Mouse (Mus musculus): ENCODE results near the gene Hist1h2ai. TPM values are rescaled to one million over a fixed set of nuclear protein-coding genes. Genes with fewer than 3 reads are reported as not detected.
"Not testable (repeated sequence)": the region's sequence is repeated elsewhere in the genome, so short reads cannot be mapped to it uniquely, and the experiment has no call there.

Gene Hist1h2ai
- polyA plus RNA-seq, 2 experiments: 6.9 to 22.5 TPM

DNA sequence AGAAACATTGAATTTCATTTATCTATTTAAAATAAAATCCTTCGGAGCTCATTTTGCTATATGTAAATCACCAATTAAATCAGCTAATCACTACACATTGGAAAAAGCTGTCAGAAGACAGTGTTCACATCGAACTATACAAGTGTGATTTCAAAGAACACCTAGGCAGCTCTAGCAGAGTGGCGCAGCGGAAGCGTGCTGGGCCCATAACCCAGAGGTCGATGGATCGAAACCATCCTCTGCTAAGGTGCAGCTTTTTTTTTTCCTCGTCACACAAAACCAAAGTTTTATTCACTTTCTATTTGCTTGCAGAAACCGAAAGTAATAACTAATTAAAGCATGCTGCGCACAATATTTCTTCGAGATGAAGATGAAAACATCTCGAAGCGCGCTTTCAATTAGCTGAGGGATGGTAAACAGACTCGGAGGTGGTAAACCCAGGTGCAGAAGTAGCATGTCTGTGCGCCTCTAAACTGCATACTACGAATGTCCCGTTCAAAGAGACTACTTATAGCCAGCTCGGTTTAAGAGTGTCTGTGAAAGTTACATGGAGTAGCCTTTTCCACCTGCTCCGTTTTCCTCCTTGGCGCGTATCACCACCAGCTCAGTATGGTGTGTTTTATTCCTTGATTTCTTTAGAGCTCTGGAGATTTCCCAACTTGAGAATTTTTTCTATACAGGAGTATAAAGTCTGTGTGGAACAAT lies 5.2 kb upstream of the Hist1h2ai start:
- Histone ChIP-seq H3K4me2 (ENCODE audit: low read depth) (peak overlapping the region; percentile 73), H3K27ac (no peak overlapping the region), H3K4me1 (replicated peaks; ENCODE audit: control insufficient read depth in 2 of 2, insufficient read depth in 2 of 2, low read length in 1 of 2) (peaks cover 12 to 21% of the 10 kb centered on the region in 2 experiments), H3K4me3 (ENCODE audit: insufficient read depth in 1 of 2, low read depth in 2 of 2, low read length in 2 of 2) (peak overlapping the region; percentile 77 to 83), H3K9ac (replicated peaks) (peak overlapping the region; percentile 29), H3K27me3 (ENCODE audit: control insufficient read depth, insufficient read depth, low read length) (no peaks in the 10 kb centered on the region), H3K9me3 (ENCODE audit: control insufficient read depth, low read length) (no peaks in the 10 kb centered on the region), H3K36me3 (replicated peaks; ENCODE audit: control insufficient read depth, insufficient read depth, low read depth) (no peaks in the 10 kb centered on the region)
- 2% methylated on average over 22 of the region's 22 CpGs for WGBS (ENCODE audit: insufficient replicate concordance)
- peak; percentile 67 for ATAC-seq (ENCODE audit: insufficient read depth)
- no peak for TF ChIP-seq EP300 (IDR thresholded peaks at IDR 0.05; ENCODE audit: low read depth)
- no peak for TF ChIP-seq CTCF (IDR thresholded peaks at IDR 0.05; ENCODE audit: low read depth)
- peak in 2 of 3 experiments; percentile 49 to 70 for DNase-seq (ENCODE audit: low read depth in 3 of 3, low spot score in 3 of 3)

GRCm38 (mm10) chr13:21711698-21712097 lies 4.5 kb upstream of the Hist1h2ai start:
- H3K4me2 ChIP-seq (ENCODE audit: low read depth): peak overlapping the region; percentile 73
- no peak for TF ChIP-seq CTCF (IDR thresholded peaks at IDR 0.05; ENCODE audit: low read depth)
- TF ChIP-seq EP300 (IDR thresholded peaks at IDR 0.05; ENCODE audit: low read depth): peak; percentile 58
- ATAC-seq (ENCODE audit: insufficient read depth): no peak
- no peaks in the 10 kb centered on the region for H3K27me3 ChIP-seq (ENCODE audit: control insufficient read depth, insufficient read depth, low read length)
- peak overlapping the region; percentile 29 for H3K9ac ChIP-seq (replicated peaks)
- H3K4me3 ChIP-seq (ENCODE audit: insufficient read depth in 1 of 2, low read depth in 2 of 2, low read length in 2 of 2): peak overlapping the region in 1 of 2 experiments; percentile 47; a peak in 2 of 4 replicates
- no peaks in the 10 kb centered on the region for H3K36me3 ChIP-seq (replicated peaks; ENCODE audit: control insufficient read depth, insufficient read depth, low read depth)
- H3K9me3 ChIP-seq (ENCODE audit: control insufficient read depth, low read length): no peaks in the 10 kb centered on the region
- H3K4me1 ChIP-seq (replicated peaks; ENCODE audit: control insufficient read depth in 2 of 2, insufficient read depth in 2 of 2, low read length in 1 of 2): peaks cover 12 to 21% of the 10 kb centered on the region in 2 experiments
- WGBS (ENCODE audit: insufficient replicate concordance): 22% methylated on average over 4 of the region's 4 CpGs
- no peak for DNase-seq (ENCODE audit: low read depth in 3 of 3, low spot score in 3 of 3)
- H3K27ac ChIP-seq: no peak overlapping the region

DNA sequence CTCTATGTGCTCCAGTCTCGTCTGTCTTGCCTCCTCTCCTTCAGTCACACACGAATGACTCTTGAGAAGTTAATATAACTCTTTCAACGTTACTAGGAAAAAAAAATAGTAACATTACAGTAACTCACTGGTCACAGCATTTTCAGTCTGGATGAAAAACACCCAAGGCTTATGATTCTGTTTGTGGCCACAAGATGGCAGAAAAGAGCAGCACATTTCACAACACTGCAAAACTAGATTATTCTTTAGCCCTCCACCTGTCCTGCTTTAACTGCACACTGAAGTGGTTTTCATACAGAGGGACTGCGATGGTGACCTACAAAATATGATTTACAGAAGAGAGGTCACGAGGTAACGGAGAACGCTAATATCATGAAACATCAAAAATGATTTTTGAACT lies 1.5 kb upstream of the Hist1h2ai start:
- Histone ChIP-seq H3K27ac (peak overlapping the region; percentile 100), H3K9ac (replicated peaks) (peak overlapping the region; percentile 98), H3K4me1 (replicated peaks; ENCODE audit: control insufficient read depth in 2 of 2, insufficient read depth in 2 of 2, low read length in 1 of 2) (peaks cover 15 to 31% of the 10 kb centered on the region in 2 experiments), H3K9me3 (ENCODE audit: control insufficient read depth, low read length) (no peaks in the 10 kb centered on the region), H3K27me3 (ENCODE audit: control insufficient read depth, insufficient read depth, low read length) (no peaks in the 10 kb centered on the region), H3K4me3 (ENCODE audit: insufficient read depth in 1 of 2, low read depth in 2 of 2, low read length in 2 of 2) (peak overlapping the region; percentile 65 to 73), H3K36me3 (replicated peaks; ENCODE audit: control insufficient read depth, insufficient read depth, low read depth) (no peaks in the 10 kb centered on the region), H3K4me2 (ENCODE audit: low read depth) (peak overlapping the region; percentile 99)
- WGBS (ENCODE audit: insufficient replicate concordance): under 1% methylated on average over 7 of the region's 7 CpGs
- TF ChIP-seq EP300 (IDR thresholded peaks at IDR 0.05; ENCODE audit: low read depth) (no peak; the same call in 1 of the 2 replicates), CTCF (IDR thresholded peaks at IDR 0.05; ENCODE audit: low read depth) (peak; percentile 88)
- ATAC-seq (ENCODE audit: insufficient read depth) (no peak), DNase-seq (ENCODE audit: low read depth in 3 of 3, low spot score in 3 of 3) (peak; percentile 70 to 79 (median 71))

DNA sequence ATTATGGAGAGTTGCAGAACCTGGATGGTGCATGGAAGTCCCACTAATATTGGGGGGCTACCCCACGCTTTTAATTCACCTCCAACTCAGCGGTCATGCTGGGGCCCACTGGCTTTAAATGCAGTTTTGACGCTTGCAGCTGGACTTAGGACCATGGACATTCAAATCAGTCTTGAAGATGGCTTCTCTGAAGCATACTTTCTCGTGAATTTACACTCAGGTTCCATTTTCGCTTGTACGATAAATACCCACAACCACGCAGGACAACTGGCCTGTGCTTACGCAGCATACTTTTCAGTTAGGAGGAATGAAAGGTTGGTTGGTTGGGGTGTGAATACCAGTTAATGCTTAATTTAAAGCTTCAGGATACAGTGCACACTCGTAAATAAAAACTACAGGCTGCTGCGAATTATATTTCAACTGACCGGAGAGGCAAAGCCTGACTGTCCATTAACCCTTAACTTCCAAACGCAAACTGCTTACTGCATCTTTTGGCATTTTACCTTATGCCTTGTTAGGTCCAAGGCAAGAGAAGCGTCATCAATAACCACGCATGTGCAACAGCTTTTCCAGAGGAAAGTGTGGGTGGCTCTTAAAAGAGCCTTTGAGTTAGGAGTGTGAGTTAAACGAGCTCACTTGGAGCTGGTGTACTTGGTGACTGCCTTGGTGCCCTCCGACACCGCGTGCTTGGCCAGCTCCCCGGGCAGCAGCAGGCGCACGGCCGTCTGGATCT lies 925 bp upstream of the Hist1h2ai start:
- ATAC-seq (ENCODE audit: insufficient read depth) (peak; percentile 2; the same call in 1 of the 2 replicates), DNase-seq (ENCODE audit: low read depth in 3 of 3, low spot score in 3 of 3) (peak in 2 of 3 experiments; percentile 56 to 65)
- under 1% methylated on average over 22 of the region's 22 CpGs for WGBS (ENCODE audit: insufficient replicate concordance)
- Histone ChIP-seq H3K27me3 (ENCODE audit: control insufficient read depth, insufficient read depth, low read length) (no peaks in the 10 kb centered on the region), H3K4me3 (ENCODE audit: insufficient read depth in 1 of 2, low read depth in 2 of 2, low read length in 2 of 2) (peak overlapping the region; percentile 65 to 73), H3K9ac (replicated peaks) (peak overlapping the region; percentile 98), H3K9me3 (ENCODE audit: control insufficient read depth, low read length) (no peaks in the 10 kb centered on the region), H3K4me1 (replicated peaks; ENCODE audit: control insufficient read depth in 2 of 2, insufficient read depth in 2 of 2, low read length in 1 of 2) (peaks cover 20 to 35% of the 10 kb centered on the region in 2 experiments), H3K27ac (peak overlapping the region; percentile 100), H3K4me2 (ENCODE audit: low read depth) (peak overlapping the region; percentile 99), H3K36me3 (replicated peaks; ENCODE audit: control insufficient read depth, insufficient read depth, low read depth) (no peaks in the 10 kb centered on the region)
- no peak for TF ChIP-seq CTCF (IDR thresholded peaks at IDR 0.05; ENCODE audit: low read depth)
- no peak for TF ChIP-seq EP300 (IDR thresholded peaks at IDR 0.05; ENCODE audit: low read depth)

- H3K36me3 ChIP-seq (replicated peaks; ENCODE audit: control insufficient read depth, insufficient read depth, low read depth); H3K27me3 ChIP-seq (ENCODE audit: control insufficient read depth, insufficient read depth, low read length); H3K9me3 ChIP-seq (ENCODE audit: control insufficient read depth, low read length): not testable (repeated sequence)
- Histone ChIP-seq H3K4me3 (ENCODE audit: insufficient read depth in 1 of 2, low read depth in 2 of 2, low read length in 2 of 2) (peak overlapping the region; percentile 67 to 69), H3K4me1 (replicated peaks; ENCODE audit: control insufficient read depth in 2 of 2, insufficient read depth in 2 of 2, low read length in 1 of 2) (peaks cover 18 to 27% of the 10 kb centered on the region in 2 experiments), H3K4me2 (ENCODE audit: low read depth) (peak overlapping the region; percentile 99), H3K9ac (replicated peaks) (peak overlapping the region; percentile 98), H3K27ac (peak overlapping the region; percentile 100)
- under 1% methylated on average over 11 of the region's 38 CpGs for WGBS (ENCODE audit: insufficient replicate concordance)
- DNase-seq (ENCODE audit: low read depth in 3 of 3, low spot score in 3 of 3): peak in 2 of 3 experiments; percentile 54 to 72
- peak; percentile 13; the same call in 1 of the 2 replicates for ATAC-seq (ENCODE audit: insufficient read depth)
These were observed 544 bp downstream of the Hist1h2ai start for GRCm38 (mm10) chr13:21716540-21717391.
